Mouse (Mus musculus): ENCODE measurements around the gene Spin1. TPM values are rescaled to one million over a fixed set of nuclear protein-coding genes. Genes with fewer than 3 reads are reported as not detected.
A peak's percentile ranks its signal among the peaks of the same experiment; 100 is the strongest.

The Spin1 gene
- total RNA-seq, 2 experiments from 2014 or later, result 37.5 to 41.0 TPM

DNA sequence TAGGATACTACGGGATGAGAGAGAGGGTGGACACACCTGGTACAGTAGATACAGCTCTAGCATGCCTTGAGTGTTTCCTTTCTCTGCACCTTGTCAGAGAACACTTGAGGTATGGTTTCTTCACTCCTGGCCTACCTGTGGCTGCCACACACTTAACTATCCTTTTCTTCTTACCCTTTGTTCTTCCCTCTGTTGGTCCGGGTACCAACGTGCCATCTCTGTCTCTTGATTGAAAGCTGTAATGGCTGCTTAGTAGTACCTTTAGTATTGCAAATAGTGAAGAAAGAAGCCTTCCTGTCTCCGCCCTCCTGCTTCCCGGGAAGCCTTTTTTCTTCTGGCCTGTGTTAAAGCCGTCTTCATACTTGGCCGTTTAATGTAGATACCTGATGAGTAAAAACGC is 24.7 kb downstream of the Spin1 start:
- intact Hi-C loops (cut with DNase I), result no loop called here
- no peak for DNase-seq

DNA sequence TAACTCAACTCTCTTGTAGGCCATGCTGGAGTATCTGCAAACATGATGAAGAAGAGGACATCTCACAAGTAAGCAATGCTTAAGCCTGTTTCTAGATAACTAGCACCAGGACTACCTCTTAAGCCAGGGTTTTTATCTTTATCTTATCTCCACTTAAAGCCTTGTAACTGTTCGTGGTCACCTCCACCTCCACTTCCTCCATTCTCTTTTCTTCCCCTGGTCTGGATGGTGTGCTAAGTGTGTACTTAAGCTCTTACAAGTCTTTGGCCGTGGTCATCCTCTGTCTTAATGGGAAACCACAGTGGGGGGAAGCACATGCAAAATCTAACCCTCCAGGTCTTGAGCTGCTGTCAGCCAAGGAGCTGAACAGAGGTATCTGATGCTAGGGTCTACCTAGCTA is 27.2 kb downstream of the Spin1 start:
- no peak for DNase-seq
- intact Hi-C loops (cut with DNase I), result no loop called here

DNA sequence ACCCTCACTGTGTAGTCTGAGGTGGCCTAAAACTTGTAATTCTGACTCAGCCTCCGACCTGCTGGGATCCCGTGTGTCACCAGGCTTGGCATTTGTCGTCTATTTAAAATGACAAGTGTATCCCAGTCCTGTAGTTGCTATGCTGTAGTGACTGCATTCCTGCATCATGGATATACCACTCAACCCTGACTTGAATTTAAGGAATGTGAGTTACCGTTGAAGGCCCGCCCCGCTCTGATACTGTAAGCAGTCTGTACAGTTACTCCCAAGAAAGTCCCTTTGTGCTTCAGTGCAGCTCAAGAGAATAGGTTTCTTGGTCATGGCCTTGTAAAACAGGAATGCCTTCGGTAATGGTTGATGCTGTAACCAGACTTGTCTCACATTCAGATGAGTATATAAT is 27.7 kb downstream of the Spin1 start:
- intact Hi-C loops (cut with DNase I), result no loop called here
- no peak for DNase-seq

DNA sequence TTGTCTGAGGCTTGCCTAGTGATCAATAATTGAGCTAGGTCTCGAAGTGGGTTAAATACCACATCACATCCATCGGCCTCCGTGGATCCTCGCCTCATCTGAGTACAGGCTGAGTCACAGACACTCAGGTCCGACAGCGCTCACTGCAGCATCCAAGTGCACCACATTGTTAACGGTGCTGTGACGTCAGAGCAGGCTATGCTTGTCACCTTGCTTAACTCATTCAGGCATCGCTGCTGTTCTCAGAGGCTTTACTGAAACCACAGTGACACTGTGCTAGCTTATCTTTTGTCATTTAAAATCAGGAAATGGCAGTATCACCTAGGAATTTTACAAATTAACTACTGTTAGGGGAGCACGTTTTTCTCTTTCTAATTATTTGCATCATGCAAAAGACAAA is 30.5 kb downstream of the Spin1 start:
- intact Hi-C loops (cut with DNase I), result no loop called here
- DNase-seq, result no peak

DNA sequence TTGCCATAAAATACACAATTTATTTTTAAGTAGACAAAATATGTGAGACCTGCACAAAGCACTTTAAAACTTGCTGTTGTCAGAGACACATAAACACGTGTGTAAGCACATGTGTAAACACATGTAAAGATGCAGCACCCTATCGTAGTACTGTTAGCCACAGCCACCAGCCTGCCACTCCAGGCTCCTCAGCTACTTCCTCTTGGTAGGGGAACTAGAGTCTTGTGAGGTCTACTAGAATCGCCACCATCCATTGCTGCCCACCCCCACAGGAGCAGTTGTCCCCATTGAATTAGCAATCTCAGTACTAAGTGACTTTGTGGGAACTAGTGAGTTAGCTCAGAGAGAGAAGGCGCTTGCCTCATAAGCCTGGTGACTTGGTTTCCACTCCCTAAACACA is 35.6 kb downstream of the Spin1 start:
- no peak for DNase-seq
- intact Hi-C loops (cut with DNase I), result no loop called here

DNA sequence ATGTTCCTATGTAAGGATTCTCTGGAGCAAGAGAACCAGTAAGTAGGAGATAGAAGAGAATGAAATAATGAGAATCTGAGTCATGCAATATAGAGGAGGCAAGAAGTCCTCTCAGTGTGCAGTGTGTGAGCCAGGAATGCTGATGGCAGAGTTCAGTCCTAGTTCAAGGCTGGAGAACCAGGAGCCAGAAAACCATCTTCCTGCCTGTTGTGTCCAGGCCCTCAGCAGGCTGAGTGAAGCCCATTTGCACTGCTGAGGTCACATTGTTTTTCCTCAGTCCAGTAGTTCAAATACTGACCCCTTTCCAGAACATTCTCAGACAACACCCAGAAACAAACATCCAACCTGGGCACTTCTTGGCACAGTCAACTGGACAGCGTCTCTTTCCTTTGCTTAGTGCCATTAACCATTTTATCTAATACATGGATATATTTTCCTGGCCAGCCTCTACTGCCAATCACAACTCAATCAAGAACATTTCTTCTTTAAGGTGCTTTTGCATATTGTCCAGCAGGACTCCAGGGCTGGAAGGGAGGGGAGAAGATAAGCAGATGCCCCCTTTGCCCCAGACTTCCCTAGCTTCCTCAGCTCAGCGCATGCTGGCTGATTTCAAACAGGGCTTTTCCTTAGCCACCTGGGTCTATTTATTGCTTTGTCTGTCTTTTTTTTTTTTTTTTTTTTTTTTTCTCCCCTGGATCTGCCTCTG is 36.5 kb downstream of the Spin1 start:
- intact Hi-C loops (cut with DNase I), result no loop called here
- DNase-seq, result no peak

DNA sequence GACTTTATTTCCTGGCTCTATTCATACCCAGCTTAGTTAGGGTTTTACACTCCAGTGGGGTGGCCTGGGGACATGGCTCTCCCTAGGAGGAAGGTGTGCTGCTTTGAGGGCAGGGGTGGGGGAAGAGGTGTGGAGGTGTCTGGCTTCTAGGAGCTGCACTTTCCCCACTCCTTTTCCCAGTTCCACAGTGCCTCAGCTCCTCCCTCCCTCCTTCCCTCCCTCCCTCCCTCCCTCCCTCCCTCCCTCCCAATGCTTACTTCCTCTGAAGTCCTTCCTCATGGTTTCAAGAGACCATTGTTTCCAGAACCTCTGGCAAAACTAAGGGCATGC is 37.0 kb downstream of the Spin1 start:
- no peak for DNase-seq
- intact Hi-C loops (cut with DNase I), result no loop called here

DNA sequence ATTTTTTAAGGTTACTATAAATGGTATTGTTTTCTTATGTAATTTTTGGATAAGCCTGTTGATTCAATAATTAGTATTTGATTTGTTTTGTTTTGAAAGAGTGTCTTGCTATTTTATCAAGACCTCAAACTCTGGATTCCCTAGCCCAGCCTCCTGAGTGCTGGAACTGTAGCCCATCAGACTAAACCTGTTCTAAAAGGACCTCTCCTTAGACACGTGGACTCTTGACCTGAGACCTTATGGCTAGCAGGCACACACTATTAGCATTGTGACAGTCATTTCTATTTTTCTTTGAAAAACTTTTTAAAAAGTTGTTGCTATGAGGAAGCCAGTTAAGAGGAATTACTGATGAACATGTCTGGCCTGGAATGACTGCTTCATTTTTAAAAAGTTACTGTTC is 46.4 kb downstream of the Spin1 start:
- intact Hi-C loops (cut with DNase I), result no loop called here
- no peak for DNase-seq

DNA sequence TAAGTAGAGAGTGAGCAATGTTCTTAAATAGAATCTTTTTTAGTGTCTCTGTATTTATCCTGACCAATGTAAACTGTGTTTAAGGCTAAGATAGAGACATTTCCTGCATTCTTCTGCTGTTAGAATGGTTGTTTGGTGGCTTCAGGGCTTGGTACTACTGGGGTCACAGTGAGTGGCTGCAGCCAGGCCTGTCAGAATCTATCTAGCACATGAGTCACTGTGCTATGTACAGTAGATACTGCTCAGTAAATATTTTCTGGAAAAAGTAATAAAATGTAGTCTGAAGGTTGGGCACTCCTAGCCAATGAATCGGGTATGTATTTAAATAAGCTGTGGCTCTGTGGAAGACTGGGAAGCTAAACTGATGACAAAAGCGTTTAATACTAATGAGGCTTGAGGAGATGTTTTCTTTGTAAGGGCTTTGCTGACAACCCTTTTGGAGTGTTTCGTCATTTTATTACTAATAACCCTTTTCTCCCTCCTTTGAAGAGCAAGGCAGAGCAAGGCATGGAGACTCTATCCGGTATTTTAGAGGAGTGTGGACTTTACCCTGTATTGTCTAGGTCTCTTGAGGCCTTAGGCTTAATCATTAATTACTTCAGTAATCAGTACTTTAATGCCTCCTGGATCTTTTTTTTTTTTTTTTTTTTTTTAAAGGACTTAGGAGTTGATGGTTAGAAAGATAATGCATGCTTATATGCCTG is 52.4 kb downstream of the Spin1 start:
- intact Hi-C loops (cut with DNase I), result no loop called here
- no peak for DNase-seq

DNA sequence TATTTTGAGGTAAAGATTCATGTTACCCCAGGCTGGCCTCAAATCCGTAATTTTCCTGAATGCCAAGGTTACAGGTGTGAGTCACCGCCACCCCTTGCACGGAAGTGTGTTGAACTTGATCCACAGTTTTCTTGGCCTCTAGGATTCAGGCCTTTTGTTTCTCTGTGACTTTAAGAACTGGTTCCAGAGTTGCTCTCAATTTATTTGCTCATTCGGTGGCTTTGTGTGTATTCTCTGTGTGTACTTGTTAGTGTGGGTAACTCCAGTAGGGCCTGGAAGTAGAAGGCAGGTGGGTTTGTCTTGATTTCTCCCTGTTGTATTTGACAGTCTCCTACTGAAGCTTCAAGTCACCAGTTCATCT is 53.0 kb downstream of the Spin1 start:
- no peak for DNase-seq
- intact Hi-C loops (cut with DNase I), result no loop called here

DNA sequence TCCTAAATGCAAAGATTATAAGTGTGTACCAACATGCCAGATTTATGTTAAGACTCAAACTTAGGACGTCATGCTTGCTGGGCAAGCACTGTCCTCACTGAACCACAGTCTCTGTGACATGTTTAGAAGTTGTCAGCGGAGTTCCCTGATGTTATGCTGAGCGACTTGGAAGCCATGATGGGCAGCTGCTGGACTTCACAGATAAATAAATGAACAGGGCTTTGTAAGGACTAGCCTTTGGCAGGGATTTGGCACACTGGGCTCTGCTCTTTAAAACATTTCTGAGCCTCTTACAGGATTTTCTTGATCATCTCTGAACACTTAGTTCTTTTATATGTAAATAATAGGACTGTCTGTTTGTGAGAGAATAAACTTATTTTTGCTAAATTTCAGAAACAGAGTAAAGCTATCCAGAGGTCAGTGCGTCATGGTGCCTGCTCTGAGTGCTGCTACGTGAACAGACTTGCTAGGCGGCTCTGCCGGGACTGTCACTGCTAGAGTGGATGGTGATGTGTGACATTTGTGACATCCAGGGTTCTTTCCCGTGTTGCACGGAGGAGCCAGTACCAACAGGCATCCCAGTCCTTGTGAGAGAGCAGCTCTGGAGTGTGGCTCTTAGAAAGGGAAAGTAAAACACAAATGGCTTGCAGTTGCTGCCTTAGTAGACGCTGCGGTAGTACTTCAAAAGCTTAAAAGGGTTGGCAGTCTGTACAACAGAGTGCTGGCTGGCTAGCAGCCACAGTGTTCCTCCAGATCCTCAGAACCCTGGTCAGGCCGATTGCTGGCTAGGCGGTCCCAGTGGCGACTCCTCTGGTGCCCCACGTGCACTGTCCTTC is 54.7 kb downstream of the Spin1 start:
- intact Hi-C loops (cut with DNase I), result no loop called here

DNA sequence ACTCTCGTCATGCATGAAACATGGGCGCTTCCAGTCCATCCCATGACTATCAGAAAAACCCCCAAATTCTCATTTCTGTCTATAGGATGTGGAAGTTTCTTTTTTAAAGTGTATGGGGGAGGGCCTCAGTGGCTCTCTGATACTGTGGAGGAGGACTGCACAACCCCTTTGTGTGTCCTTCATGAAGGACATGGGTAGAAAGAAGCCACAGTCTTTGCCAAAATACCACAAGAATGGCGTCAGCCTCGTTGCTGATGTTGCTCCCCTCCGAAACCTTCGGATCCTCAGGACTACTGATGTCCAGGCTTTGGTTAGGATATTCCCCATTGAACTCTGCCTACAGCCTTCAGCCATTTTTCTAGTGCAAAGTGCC is 55.3 kb downstream of the Spin1 start:
- intact Hi-C loops (cut with DNase I), result no loop called here

More for the DNA sequence above, 54.7 kb downstream of the Spin1 start:
- DNase-seq, result peak; percentile 18 to 25

DNA sequence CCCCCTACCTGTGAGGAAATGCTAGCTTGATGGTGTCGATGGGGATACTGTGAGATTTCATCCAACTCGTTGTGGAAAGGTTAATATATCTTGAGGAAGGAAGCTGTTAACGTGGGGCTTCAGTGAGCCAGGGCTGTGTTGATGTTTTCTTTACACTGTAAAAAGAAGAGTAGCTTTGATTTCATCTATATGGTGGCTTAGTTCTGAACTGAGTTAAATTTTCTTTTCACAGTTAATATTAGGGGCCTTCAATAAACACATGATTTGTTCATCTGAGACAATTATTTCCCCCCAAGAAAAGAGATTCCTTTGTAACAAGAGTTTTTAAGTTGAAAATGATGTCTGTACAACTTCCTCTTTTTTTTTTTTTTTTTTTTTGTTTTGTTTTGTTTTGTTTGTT is 56.6 kb downstream of the Spin1 start:
- intact Hi-C loops (cut with DNase I), result no loop called here
- no peak for DNase-seq

More for the DNA sequence above, 55.3 kb downstream of the Spin1 start:
- DNase-seq, result no peak

DNA sequence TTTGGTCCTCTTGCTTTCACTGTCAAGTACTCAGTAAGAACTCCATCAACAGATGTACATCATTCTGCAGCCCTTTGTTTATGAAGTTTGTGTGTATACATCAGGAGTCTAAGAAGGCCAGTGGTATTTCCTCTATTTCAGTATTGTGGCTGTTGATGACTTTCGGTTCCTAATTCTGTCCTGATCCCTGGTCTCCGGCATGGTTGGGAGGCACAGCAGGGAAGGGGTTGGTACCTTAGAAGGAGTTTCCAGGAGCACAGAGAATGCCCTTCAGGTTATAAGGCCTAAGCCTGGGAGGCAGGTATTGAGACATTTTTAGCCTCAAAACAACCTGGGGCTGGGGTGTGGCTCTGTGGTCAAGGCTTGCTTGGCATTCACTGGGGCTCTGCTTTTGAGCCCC is 61.0 kb downstream of the Spin1 start:
- DNase-seq, result no peak
- intact Hi-C loops (cut with DNase I), result no loop called here

DNA sequence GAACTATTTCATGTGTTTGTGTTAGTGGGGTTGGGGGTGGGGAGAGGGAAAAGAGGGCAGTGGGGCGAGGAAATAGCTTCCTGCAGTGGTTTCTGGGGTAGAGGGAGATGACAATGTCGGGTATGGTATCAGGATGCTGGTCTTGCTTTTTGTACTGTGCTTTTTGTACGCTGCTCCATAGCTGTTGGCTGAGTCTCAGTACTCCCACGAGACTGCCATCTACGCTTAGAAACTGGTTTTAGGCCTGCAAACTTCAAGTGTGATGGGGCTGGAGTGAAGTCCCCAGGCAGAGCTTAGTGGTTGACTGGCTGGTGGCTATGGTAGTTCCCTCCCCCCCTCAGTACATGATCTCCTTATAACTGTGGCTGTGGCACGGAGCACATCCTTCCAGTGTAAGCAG is 61.6 kb downstream of the Spin1 start:
- intact Hi-C loops (cut with DNase I), result no loop called here
- no peak for DNase-seq

DNA sequence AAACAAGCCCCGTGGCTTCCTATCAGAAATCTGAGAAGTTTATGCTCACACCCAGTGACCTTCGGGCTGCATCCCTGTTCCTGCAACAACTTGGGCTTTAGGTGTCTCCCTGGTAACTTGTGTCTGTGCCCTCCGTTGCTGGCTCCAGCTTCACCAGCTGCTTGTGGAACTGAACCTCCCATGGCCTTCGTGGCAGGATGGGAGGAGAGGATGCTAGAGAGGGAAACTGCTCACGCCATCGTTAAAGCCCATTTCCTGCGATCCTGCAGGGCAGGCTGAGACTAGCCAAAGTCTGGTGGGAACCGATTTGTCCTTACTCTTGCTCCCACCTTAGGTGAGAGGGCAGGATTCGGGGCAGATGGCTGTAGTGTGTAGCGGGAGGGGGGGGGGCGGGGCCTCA is 66.0 kb downstream of the Spin1 start:
- intact Hi-C loops (cut with DNase I), result no loop called here
- no peak for DNase-seq

DNA sequence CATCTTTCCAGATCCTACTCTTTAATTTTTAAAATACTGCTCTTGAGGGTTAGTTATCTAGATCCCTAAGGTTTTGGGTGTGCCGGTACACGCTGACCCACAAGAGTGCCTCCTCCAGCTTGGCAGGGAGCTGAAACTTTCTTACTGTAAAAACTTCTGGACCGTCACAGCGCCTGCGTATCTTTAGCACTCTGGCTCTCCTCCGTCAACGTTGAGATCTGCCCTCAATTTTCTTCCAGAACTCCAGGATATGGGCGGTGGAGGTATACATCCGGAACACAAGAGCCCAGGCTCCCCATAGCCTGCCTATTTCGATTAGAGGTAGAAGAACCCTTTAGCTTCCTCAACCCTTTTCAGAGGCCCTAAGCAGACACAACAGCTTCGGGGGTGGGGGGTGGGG is 69.5 kb downstream of the Spin1 start:
- intact Hi-C loops (cut with DNase I), result loop anchor here (5.0 kb wide), 2 partner anchors 203 to 223 kb away; no protein-coding TSS in a partner anchor

DNA sequence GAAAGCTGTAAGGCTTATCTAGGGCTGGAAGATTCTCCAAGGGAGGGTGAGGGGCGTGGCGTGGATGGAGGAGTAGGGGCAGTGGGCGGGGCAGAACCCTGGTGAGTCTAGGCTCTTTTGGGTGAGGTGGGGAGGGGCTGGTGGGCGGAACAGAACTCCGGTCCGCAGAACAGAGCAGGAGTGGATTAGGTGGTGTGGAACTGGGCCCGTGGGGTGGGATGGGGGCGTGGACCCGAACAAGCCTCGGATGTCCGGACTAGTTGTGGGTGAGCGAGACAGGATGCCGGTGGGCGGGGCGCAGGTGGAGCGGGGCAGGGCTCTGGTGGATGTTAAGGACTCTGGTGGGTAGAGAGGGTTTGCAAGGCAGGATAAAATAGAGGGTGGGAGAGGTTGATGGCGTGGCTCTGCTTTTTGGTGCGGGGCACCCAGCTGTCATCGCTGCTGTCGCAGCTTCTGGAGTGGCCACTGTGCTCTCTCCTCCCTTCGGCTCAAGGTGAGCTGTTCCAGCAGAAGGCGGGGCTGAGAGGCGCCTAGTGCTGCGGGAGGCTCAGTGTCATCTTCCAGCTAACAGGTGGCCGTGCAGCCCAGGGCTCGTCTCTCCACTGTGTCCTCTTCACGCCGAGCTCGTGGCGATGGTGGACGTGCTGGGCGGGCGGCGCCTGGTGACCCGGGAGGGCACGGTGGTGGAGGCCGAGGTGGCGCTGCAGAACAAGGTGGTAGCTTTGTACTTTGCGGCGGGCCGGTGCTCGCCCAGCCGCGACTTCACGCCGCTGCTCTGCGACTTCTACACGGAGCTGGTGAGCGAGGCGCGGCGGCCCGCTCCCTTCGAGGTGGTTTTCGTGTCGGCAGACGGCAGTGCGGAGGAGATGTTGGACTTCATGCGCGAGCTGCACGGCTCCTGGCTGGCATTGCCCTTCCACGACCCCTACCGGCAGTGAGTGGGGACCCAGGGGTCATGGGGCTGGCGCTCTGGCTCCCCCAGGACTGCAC is 70.3 kb downstream of the Spin1 start, which contains the start of gene Nxnl2:
Gene Nxnl2 (plus strand): TSS at position 332 of the 990 bp plus-strand sequence.
- DNase-seq, result peak; percentile 56 to 64
- intact Hi-C loops (cut with DNase I), result loop anchor here (5.0 kb wide), 2 partner anchors 204 to 224 kb away; no protein-coding TSS in a partner anchor

More for the DNA sequence above, 69.5 kb downstream of the Spin1 start:
- DNase-seq, result peak; percentile 26 to 27

DNA sequence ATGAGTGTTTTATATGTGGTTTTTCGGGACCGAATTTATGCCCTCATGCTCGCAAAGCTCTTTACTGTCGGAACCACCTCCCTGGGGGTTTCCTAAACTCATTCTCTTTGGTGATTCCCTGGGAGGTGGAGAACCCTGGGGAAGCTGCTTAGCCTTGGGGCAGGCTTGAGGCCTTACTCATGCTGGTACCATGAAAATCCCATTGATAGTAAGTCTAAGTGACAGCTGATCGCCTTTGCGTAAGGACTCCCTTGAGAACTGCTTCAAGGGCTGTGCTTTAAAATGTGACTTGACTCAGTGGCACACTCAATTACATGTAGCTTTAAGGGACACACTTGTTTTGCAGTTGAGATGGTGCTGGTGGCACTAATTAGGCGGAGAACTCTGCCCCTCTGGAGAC is 71.9 kb downstream of the Spin1 start:
- no peak for DNase-seq
- intact Hi-C loops (cut with DNase I), result loop anchor here (5.0 kb wide), 2 partner anchors 205 to 225 kb away; no protein-coding TSS in a partner anchor

DNA sequence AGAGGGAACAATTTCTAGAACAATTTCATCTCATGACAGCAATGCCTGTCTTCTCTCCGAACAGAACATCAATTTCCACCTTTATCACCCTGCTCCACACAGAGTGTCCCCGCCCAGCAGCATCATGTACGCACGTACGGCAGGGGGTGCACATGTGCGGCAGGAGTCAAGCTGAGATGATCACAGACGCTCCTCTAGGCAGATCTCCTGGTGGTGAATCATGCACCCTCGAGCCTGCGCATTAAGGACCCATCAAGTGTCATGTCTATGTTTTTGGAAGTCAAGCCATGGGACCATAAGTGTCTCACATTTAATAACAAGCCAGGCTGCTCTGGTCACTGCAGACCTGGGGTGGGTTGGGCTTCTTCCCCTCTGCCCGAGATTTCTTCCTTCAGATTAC is 78.3 kb downstream of the Spin1 start:
- intact Hi-C loops (cut with DNase I), result no loop called here
- DNase-seq, result no peak

All from heart, postnatal 14 days (tissue).